Mouse (Mus musculus) liver, embryonic 14.5 days (tissue): ENCODE data around the gene Fars2.

Experiments
- CTCF ChIP-seq: IDR thresholded peaks from 2 replicates; pipeline ENCODE4 v1.5.1; 2016; ENCODE audit warnings: antibody characterized with exemption, low read depth, control low read depth
- EP300 ChIP-seq: IDR thresholded peaks from 2 replicates; pipeline ENCODE4 v1.6.1; 2016; ENCODE audit warnings: antibody characterized with exemption, low read depth

- no peak for TF ChIP-seq CTCF
- no peak for TF ChIP-seq EP300
Measured at GRCm38 (mm10) chr13:36429500-36430189, 312.4 kb downstream of the Fars2 start.
